Mouse (Mus musculus) frontal cortex, postnatal 14 days (tissue): Measurements from ENCODE around the gene Minos1.

Experiments used
- DNase-seq, 2 experiments: peaks; one replicate each; pipeline ENCODE4 v3.0.0; 2022; ENCODE audit warnings: low spot score in 2 of 2

Gene Minos1

GRCm38 (mm10) chr4:139064831-139065230 lies 66.1 kb downstream of the Minos1 start:
- no peak for DNase-seq

GRCm38 (mm10) chr4:139059569-139059968 lies 71.3 kb downstream of the Minos1 start:
- no peak for DNase-seq

- DNase-seq: no peak
Measured at GRCm38 (mm10) chr4:139058029-139058428, 72.9 kb downstream of the Minos1 start.

GRCm38 (mm10) chr4:139057291-139057690 lies 73.6 kb downstream of the Minos1 start:
- no peak for DNase-seq

- DNase-seq: no peak
Measured at GRCm38 (mm10) chr4:139055744-139056143, 75.2 kb downstream of the Minos1 start.

- no peak for DNase-seq
Measured at GRCm38 (mm10) chr4:139055336-139055735, 75.6 kb downstream of the Minos1 start.

- DNase-seq: peak; percentile 57 to 59
Measured at GRCm38 (mm10) chr4:139054300-139054923, 76.5 kb downstream of the Minos1 start.

- DNase-seq: no peak
Measured at GRCm38 (mm10) chr4:139053391-139053790, 77.5 kb downstream of the Minos1 start.

GRCm38 (mm10) chr4:139052796-139053195 lies 78.1 kb downstream of the Minos1 start:
- no peak for DNase-seq
